Comparison of ENCODE assay signal across 8 mouse cellular contexts in the genomic region with DNA sequence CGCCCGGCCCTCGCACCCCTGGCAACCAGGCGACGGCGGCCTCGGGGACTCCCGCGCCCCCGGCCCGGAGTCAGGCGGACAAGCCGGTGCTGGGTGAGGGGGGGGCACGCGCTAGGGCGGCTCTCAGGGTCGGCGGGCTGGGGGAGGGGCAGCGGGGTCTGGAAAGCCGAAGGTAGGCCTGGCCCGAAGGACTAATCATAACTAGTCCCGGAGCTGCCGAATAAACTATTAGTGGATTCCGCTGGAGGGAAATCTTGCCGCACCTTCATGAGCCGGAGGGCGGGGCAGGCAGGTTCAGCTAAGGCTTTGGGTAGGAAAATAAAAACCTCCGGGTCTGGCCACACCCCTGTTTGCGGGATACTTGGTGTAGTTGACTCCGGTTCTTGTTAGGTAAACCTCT. TPM values are rescaled to one million over a fixed set of nuclear protein-coding genes. Genes with fewer than 3 reads are reported as not detected.
DNase-seq lines count a peak whose midpoint lies in the region; ATAC-seq and TF ChIP-seq lines count a peak whose summit lies in the region.

No protein-coding gene starts in this region.

- H3K4me2 ChIP-seq in limb, embryonic 13.5 days (replicated peaks): peak overlapping the region; percentile 100

- peak; percentile 35 for DNase-seq in embryo, embryonic 10.5 days (ENCODE audit: low spot score)
- no peak for DNase-seq in embryo, embryonic 10 days (ENCODE audit: low spot score)
- DNase-seq in ES-E14 (ENCODE audit: low read depth, low spot score): no peak
- peak; percentile 34 for DNase-seq in hindbrain, embryonic 10.5 days (ENCODE audit: low spot score)
- peak; percentile 30 for DNase-seq in splenic B cell, adult 2 months (ENCODE audit: low read depth, low spot score)
- DNase-seq in adrenal gland, postnatal 25 days: no peak
- no peak for DNase-seq in adrenal gland, adult 18-20 months (ENCODE audit: low spot score in 2 of 2)

- 3% methylated on average over 30 of the region's 30 CpGs for WGBS in hindbrain, embryonic 10.5 days
- WGBS in limb, embryonic 13.5 days: under 1% methylated on average over 29 of the region's 30 CpGs

- 0 out of 2 replicates have a peak, but pooled peaks have one; percentile 1 for ATAC-seq in limb, embryonic 13.5 days (ENCODE audit: low FRiP score, low read depth)

- H3K4me3 ChIP-seq in ES-E14 (ENCODE audit: insufficient read depth in 1 of 2, low read depth in 1 of 2, low read length in 2 of 2, poor library complexity in 1 of 2, severe bottlenecking in 1 of 2): peak overlapping the region; percentile 59 to 82
- H3K4me3 ChIP-seq in hindbrain, embryonic 10.5 days: peak overlapping the region; percentile 66
- peak overlapping the region; percentile 64 for H3K4me3 ChIP-seq in limb, embryonic 13.5 days

- peak overlapping the region; percentile 77 for H3K9ac ChIP-seq in ES-E14 (ENCODE audit: insufficient read depth, low read depth, low read length, poor library complexity, severe bottlenecking)
- peak overlapping the region; percentile 80 for H3K9ac ChIP-seq in limb, embryonic 13.5 days

- H3K36me3 ChIP-seq in ES-E14 (ENCODE audit: control insufficient read depth, insufficient read depth, low read length, poor library complexity, severe bottlenecking): no peaks in the 10 kb centered on the region
- no peaks in the 10 kb centered on the region for H3K36me3 ChIP-seq in hindbrain, embryonic 10.5 days
- no peaks in the 10 kb centered on the region for H3K36me3 ChIP-seq in limb, embryonic 13.5 days
- no peaks in the 10 kb centered on the region for H3K36me3 ChIP-seq in splenic B cell, adult 2 months (ENCODE audit: control insufficient read depth, insufficient read depth, low read length, poor library complexity, severe bottlenecking)

- H3K9me3 ChIP-seq in ES-E14 (ENCODE audit: control insufficient read depth, insufficient read depth, low read depth, low read length): no peaks in the 10 kb centered on the region
- no peaks in the 10 kb centered on the region for H3K9me3 ChIP-seq in hindbrain, embryonic 10.5 days
- H3K9me3 ChIP-seq in limb, embryonic 13.5 days: no peaks in the 10 kb centered on the region

- H3K4me1 ChIP-seq in ES-E14 (ENCODE audit: control insufficient read depth in 2 of 2, insufficient read depth in 2 of 2, low read length in 2 of 2, poor library complexity in 1 of 2): peaks cover 0 to 24% of the 10 kb centered on the region in 2 experiments; a peak in 2 of 4 replicates
- peaks cover 41% of the 10 kb centered on the region for H3K4me1 ChIP-seq in hindbrain, embryonic 10.5 days (replicated peaks)
- peaks cover 48% of the 10 kb centered on the region for H3K4me1 ChIP-seq in limb, embryonic 13.5 days

- H3K27me3 ChIP-seq in hindbrain, embryonic 10.5 days (ENCODE audit: insufficient read depth, poor library complexity, severe bottlenecking): peaks cover 65% of the 10 kb centered on the region
- H3K27me3 ChIP-seq in limb, embryonic 13.5 days: peaks cover 18% of the 10 kb centered on the region
- peaks cover 3% of the 10 kb centered on the region for H3K27me3 ChIP-seq in splenic B cell, adult 2 months (ENCODE audit: control insufficient read depth, insufficient read depth, low read length, poor library complexity, severe bottlenecking)

- in situ Hi-C loops in ES-E14 (cut with MboI; ENCODE audit: low sequenced_read_pairs in 2 of 2, unreplicated experiment in 2 of 2): loop anchor here in 1 of 2 experiments (10.0 kb wide), 1 partner anchor 279 kb away; the partner anchor contains the start of gene Slc16a11

- H3K27ac ChIP-seq in ES-E14 (ENCODE audit: insufficient read depth, low read depth, low read length, poor library complexity, severe bottlenecking): no peak overlapping the region
- H3K27ac ChIP-seq in hindbrain, embryonic 10.5 days: peak overlapping the region; percentile 86
- H3K27ac ChIP-seq in limb, embryonic 13.5 days: no peak overlapping the region

TF ChIP-seq in ES-E14, 5 proteins besides CTCF, POLR2A, EP300 and RAD21:
- no peak for TF ChIP-seq HCFC1 (IDR thresholded peaks at IDR 0.05; ENCODE audit: borderline replicate concordance, insufficient read depth, low read length)
- no peak for TF ChIP-seq MAFK (IDR thresholded peaks at IDR 0.05; ENCODE audit: insufficient read depth, low read depth, low read length)
- no peak for TF ChIP-seq CHD2 (IDR thresholded peaks at IDR 0.05; ENCODE audit: low read depth, low read length)
- TF ChIP-seq ZNF384 (IDR thresholded peaks at IDR 0.05; ENCODE audit: low read depth, low read length): no peak
- no peak for TF ChIP-seq ZC3H11A (IDR thresholded peaks at IDR 0.05; ENCODE audit: borderline replicate concordance, low read depth, low read length)

RNA-seq across cellular contexts. Expression of gene Ybx2, which starts 0.6 kb away (rescaled TPM):
- 3.9 and 6.1 TPM in 2 replicates for total RNA-seq in ES-E14 (2012; rRNA removed)
- 2.8 and 2.9 TPM in 2 replicates for polyA plus RNA-seq in hindbrain, embryonic 10.5 days (2016; fragmentation: Nextera tagmentation; extraction: Ambion mirVana)
- polyA plus RNA-seq in limb, embryonic 13.5 days (2015; fragmentation: Nextera tagmentation; extraction: Ambion mirVana): 9.3 and 9.7 TPM in 2 replicates
- total RNA-seq in adrenal gland, postnatal 25 days (2021): 14.1 and 14.8 TPM in 2 replicates
- total RNA-seq in adrenal gland, adult 18-20 months (2021): 10 to 100 TPM; 14.2 to 32.6 TPM

RNA-seq across cellular contexts. Expression of gene Slc2a4, which starts 11.8 kb away (rescaled TPM):
- 2.6 and 4.2 TPM in 2 replicates for total RNA-seq in ES-E14 (2012; rRNA removed)
- 11.0 and 13.0 TPM in 2 replicates for polyA plus RNA-seq in hindbrain, embryonic 10.5 days (2016; fragmentation: Nextera tagmentation; extraction: Ambion mirVana)
- polyA plus RNA-seq in limb, embryonic 13.5 days (2015; fragmentation: Nextera tagmentation; extraction: Ambion mirVana): 29.2 and 29.6 TPM in 2 replicates
- total RNA-seq in adrenal gland, postnatal 25 days (2021): 42.6 and 48.6 TPM in 2 replicates
- total RNA-seq in adrenal gland, adult 18-20 months (2021): 100 to 1,000 TPM in 1 of 2 experiments, 10 to 100 TPM in 1; 70.7 to 200 TPM

RNA-seq across cellular contexts. Expression of gene Eif5a, which starts 14.4 kb away (rescaled TPM):
- 754 and 926 TPM in 2 replicates for total RNA-seq in ES-E14 (2012; rRNA removed)
- 2,350 and 2,667 TPM in 2 replicates for polyA plus RNA-seq in hindbrain, embryonic 10.5 days (2016; fragmentation: Nextera tagmentation; extraction: Ambion mirVana)
- polyA plus RNA-seq in limb, embryonic 13.5 days (2015; fragmentation: Nextera tagmentation; extraction: Ambion mirVana): 1,543 and 1,562 TPM in 2 replicates
- 542 and 558 TPM in 2 replicates for total RNA-seq in adrenal gland, postnatal 25 days (2021)
- 100 to 1,000 TPM; 579 to 673 TPM for total RNA-seq in adrenal gland, adult 18-20 months (2021)

RNA-seq across cellular contexts. Expression of gene Gps2, which starts 22.5 kb away (rescaled TPM):
- total RNA-seq in ES-E14 (2012; rRNA removed): 14.3 and 15.5 TPM in 2 replicates
- 96.8 and 105 TPM in 2 replicates for polyA plus RNA-seq in hindbrain, embryonic 10.5 days (2016; fragmentation: Nextera tagmentation; extraction: Ambion mirVana)
- 90.0 and 90.1 TPM in 2 replicates for polyA plus RNA-seq in limb, embryonic 13.5 days (2015; fragmentation: Nextera tagmentation; extraction: Ambion mirVana)
- total RNA-seq in adrenal gland, postnatal 25 days (2021): 62.5 and 70.2 TPM in 2 replicates
- 10 to 100 TPM; 47.3 to 52.4 TPM for total RNA-seq in adrenal gland, adult 18-20 months (2021)

RNA-seq across cellular contexts. Expression of gene Cldn7, which starts 28.4 kb away (rescaled TPM):
- total RNA-seq in ES-E14 (2012; rRNA removed): 24.9 and 38.7 TPM in 2 replicates
- 14.6 and 37.6 TPM in 2 replicates for polyA plus RNA-seq in hindbrain, embryonic 10.5 days (2016; fragmentation: Nextera tagmentation; extraction: Ambion mirVana)
- 13.4 and 14.4 TPM in 2 replicates for polyA plus RNA-seq in limb, embryonic 13.5 days (2015; fragmentation: Nextera tagmentation; extraction: Ambion mirVana)
- 0.52 TPM in 1 of 2 replicates, not detected in the other for total RNA-seq in adrenal gland, postnatal 25 days (2021)
- total RNA-seq in adrenal gland, adult 18-20 months (2021): under 1 TPM in 1 of 2 experiments, not detected in 1; 0.66 TPM

Comparison
In these comparisons a context has a peak if more than half of its experiments do, and no peak if none do; other contexts are left out.
1. DNase-seq: peak in embryo, embryonic 10.5 days (single experiment), hindbrain, embryonic 10.5 days (single experiment) and splenic B cell, adult 2 months (single experiment); none in embryo, embryonic 10 days (single experiment), ES-E14 (single experiment), adrenal gland, postnatal 25 days (single experiment) and adrenal gland, adult 18-20 months (0 of 2).
2. Peak in every context shown above with its lines, with median percentiles within 50 percentile points of each other: H3K4me3 ChIP-seq.